Mouse (Mus musculus) ES-Bruce4 (cell line): ENCODE data around the gene Ccl2. TPM values are rescaled to one million over a fixed set of nuclear protein-coding genes. Genes with fewer than 3 reads are reported as not detected.

Experiments
- H3K27ac ChIP-seq: 2 replicates; pipeline ENCODE4 v1.5.1; 2012; ENCODE audit warnings: low read length, inconsistent platforms; ENCODE audit not compliant: insufficient read depth
- H3K27me3 ChIP-seq: 2 replicates; pipeline ENCODE4 v1.6.1; 2012; ENCODE audit warnings: mild to moderate bottlenecking, low read length, inconsistent platforms; ENCODE audit not compliant: control insufficient read depth, poor library complexity, insufficient read depth, severe bottlenecking
- H3K36me3 ChIP-seq: 2 replicates; pipeline ENCODE4 v1.6.1; 2012; ENCODE audit warnings: inconsistent platforms, mild to moderate bottlenecking, low read length, moderate library complexity; ENCODE audit not compliant: control insufficient read depth, poor library complexity, insufficient read depth, severe bottlenecking
- H3K4me1 ChIP-seq: one replicate; pipeline ENCODE4 v1.8.1; 2011; ENCODE audit warnings: low read length; ENCODE audit not compliant: control insufficient read depth, insufficient read depth
- H3K4me3 ChIP-seq: 2 replicates; pipeline ENCODE4 v1.5.1; 2011; ENCODE audit warnings: low read depth, mild to moderate bottlenecking, low read length
- H3K9ac ChIP-seq: 2 replicates; pipeline ENCODE4 v1.6.1; 2012; ENCODE audit warnings: low read depth, mild to moderate bottlenecking, inconsistent platforms; ENCODE audit not compliant: poor library complexity, severe bottlenecking
- H3K9me3 ChIP-seq: replicated peaks from 2 replicates; pipeline ENCODE4 v1.6.1; 2012; ENCODE audit warnings: mild to moderate bottlenecking, low read length, inconsistent platforms; ENCODE audit not compliant: control insufficient read depth, poor library complexity, insufficient read depth, severe bottlenecking
- CTCF ChIP-seq: IDR thresholded peaks from one replicate; pipeline ENCODE4 v1.8.1; 2011; ENCODE audit warnings: low read depth, low read length
- EP300 ChIP-seq: IDR thresholded peaks from 2 replicates; pipeline ENCODE4 v1.6.1; 2011; ENCODE audit warnings: low read depth, low read length; ENCODE audit not compliant: insufficient read depth
- POLR2A ChIP-seq: IDR thresholded peaks from one replicate; pipeline ENCODE4 v1.8.1; 2011; ENCODE audit warnings: low read length; ENCODE audit not compliant: insufficient read depth
- polyA plus RNA-seq: library from polyadenylated mRNA; stranded (reverse); fragments of >200 nt; gene quantifications from 2 replicates; pipeline ENCODE4 v1.2.4, GENCODE M21; 2011; ENCODE audit warnings: low read depth; ENCODE audit not compliant: missing spikeins, insufficient read depth, insufficient read length

Gene Ccl2
- polyA plus RNA-seq, 1 experiment: 4.3 TPM

GRCm38 (mm10) chr11:82030171-82030570, 5.2 kb upstream of the Ccl2 start:
- no peaks in the 10 kb centered on the region for H3K4me1 ChIP-seq
- H3K36me3 ChIP-seq: no peaks in the 10 kb centered on the region
- no peaks in the 10 kb centered on the region for H3K27me3 ChIP-seq
- no peak overlapping the region for H3K4me3 ChIP-seq
- TF ChIP-seq POLR2A (no peak), EP300 (no peak), CTCF (no peak)
- H3K9ac ChIP-seq: no peak overlapping the region
- no peaks in the 10 kb centered on the region for H3K9me3 ChIP-seq
- H3K27ac ChIP-seq: no peak overlapping the region

- Histone ChIP-seq H3K36me3 (no peaks in the 10 kb centered on the region), H3K4me1 (no peaks in the 10 kb centered on the region), H3K9ac (no peak overlapping the region), H3K27ac (no peak overlapping the region), H3K4me3 (no peak overlapping the region), H3K9me3 (no peaks in the 10 kb centered on the region), H3K27me3 (no peaks in the 10 kb centered on the region)
- TF ChIP-seq EP300 (no peak), POLR2A (no peak), CTCF (no peak)
These were observed 3.2 kb upstream of the Ccl2 start for GRCm38 (mm10) chr11:82032136-82032535.

GRCm38 (mm10) chr11:82032678-82033344, 2.6 kb upstream of the Ccl2 start:
- H3K4me1 ChIP-seq: no peaks in the 10 kb centered on the region
- TF ChIP-seq CTCF (no peak), POLR2A (no peak), EP300 (no peak)
- H3K27ac ChIP-seq: no peak overlapping the region
- no peaks in the 10 kb centered on the region for H3K9me3 ChIP-seq
- no peaks in the 10 kb centered on the region for H3K36me3 ChIP-seq
- no peaks in the 10 kb centered on the region for H3K27me3 ChIP-seq
- no peak overlapping the region for H3K4me3 ChIP-seq
- no peak overlapping the region for H3K9ac ChIP-seq

DNA sequence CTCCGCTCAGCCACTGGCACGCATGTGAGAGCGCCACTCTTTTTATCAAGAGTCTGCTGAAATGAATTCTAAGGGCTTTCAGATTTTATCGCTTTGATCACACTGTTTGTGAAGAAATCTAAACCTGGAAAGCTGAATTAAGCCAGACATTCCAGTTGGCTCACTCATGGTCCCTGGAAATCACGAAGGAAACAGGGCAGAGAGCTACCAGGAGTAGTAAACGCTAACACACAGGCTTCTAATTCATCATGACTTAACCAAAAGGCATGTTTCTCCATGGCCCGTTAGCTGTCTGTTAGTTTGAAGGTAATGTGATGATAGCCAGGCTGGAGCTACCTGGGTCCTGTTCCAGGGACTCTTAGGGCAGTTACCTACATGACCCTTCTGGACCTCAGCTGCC, 925 bp upstream of the Ccl2 start:
- no peak overlapping the region for H3K4me3 ChIP-seq
- no peak overlapping the region for H3K9ac ChIP-seq
- no peaks in the 10 kb centered on the region for H3K36me3 ChIP-seq
- TF ChIP-seq CTCF (no peak), POLR2A (no peak), EP300 (no peak)
- no peaks in the 10 kb centered on the region for H3K9me3 ChIP-seq
- H3K27me3 ChIP-seq: no peaks in the 10 kb centered on the region
- no peak overlapping the region for H3K27ac ChIP-seq
- H3K4me1 ChIP-seq: no peaks in the 10 kb centered on the region

DNA sequence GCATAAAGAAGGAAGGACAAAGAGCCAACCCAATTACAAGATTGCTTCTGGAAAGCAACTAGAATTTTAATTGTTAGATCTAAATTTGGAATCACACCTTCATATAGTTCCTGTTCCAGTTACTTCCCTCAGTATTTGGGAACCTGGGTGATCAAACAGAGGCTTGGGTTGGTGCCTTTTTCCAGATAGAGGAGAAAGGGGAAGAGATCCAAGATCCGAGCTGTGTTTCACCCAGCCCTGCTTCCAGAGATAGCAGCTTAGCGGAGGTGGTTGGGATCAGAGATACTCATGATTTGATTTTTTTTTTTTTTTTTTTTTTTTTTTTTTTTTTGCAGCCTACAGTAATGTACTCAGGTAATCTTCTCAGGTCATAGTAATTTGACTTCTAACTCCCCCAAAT, 486 bp downstream of the Ccl2 start:
- Histone ChIP-seq H3K36me3 (no peaks in the 10 kb centered on the region), H3K9ac (no peak overlapping the region), H3K4me1 (no peaks in the 10 kb centered on the region), H3K9me3 (no peaks in the 10 kb centered on the region), H3K4me3 (no peak overlapping the region), H3K27me3 (no peaks in the 10 kb centered on the region), H3K27ac (no peak overlapping the region)
- TF ChIP-seq CTCF: no peak
- TF ChIP-seq POLR2A: no peak
- TF ChIP-seq EP300: no peak

DNA sequence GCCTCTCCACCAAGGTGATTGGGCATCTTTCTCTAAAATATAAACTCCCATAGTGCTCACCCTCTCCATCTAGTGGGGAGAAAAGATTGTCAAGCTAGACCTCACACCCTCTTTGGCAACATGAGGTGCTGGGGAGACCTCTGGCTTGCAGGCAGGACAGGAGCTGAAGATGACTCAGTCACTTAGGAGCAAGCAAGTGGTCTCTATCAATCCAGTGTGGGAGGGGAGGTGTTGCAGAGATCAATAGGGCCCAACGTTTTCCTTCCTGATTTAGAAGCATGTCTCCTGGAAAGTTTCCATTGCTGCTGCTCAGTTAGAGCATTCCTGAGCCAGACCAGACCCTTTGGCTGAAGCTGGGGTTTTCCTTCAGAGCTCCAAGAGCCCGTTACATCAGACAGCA, 3.2 kb downstream of the Ccl2 start, which contains the start of gene Gm17268:
Gm17268 (minus strand) TSS at position 28 of the 400 bp plus-strand sequence.
- H3K9me3 ChIP-seq: no peaks in the 10 kb centered on the region
- no peak within 1 kb of the TSS for H3K27ac ChIP-seq
- H3K4me3 ChIP-seq: no peak within 1 kb of the TSS
- H3K4me1 ChIP-seq: no peaks in the 10 kb centered on the region
- H3K27me3 ChIP-seq: no peaks in the 10 kb centered on the region
- TF ChIP-seq EP300 (no peak), CTCF (no peak), POLR2A (no peak)
- no peak within 1 kb of the TSS for H3K9ac ChIP-seq
- no peaks in the 10 kb centered on the region for H3K36me3 ChIP-seq
